11 mouse cellular contexts compared by ENCODE assay signal in genomic region chr6:124719354-124719978, GRCm38 (mm10). TPM values are rescaled to one million over a fixed set of nuclear protein-coding genes. Genes with fewer than 3 reads are reported as not detected.
DNase-seq lines count a peak whose midpoint lies in the region; ATAC-seq and TF ChIP-seq lines count a peak whose summit lies in the region.
"Had no signal": no experiment of that assay in that cellular context is flagged by ENCODE, and none has a peak within 500 bp of the region (broad histone marks: within the 10 kb centered on the region; RNA-seq: fewer than 3 reads in every experiment).

No protein-coding gene starts in this region.

- H3K36me3 ChIP-seq in kidney, embryonic 15.5 days, result peaks cover 33% of the 10 kb centered on the region
- H3K36me3 ChIP-seq in MEL (ENCODE audit: control insufficient read depth in 1 of 2, insufficient read depth in 2 of 2, low read length in 2 of 2), result peaks cover 4 to 14% of the 10 kb centered on the region in 2 experiments
- H3K36me3 ChIP-seq in liver, embryonic 13.5 days, result peaks cover 35% of the 10 kb centered on the region

- TF ChIP-seq CTCF in MEL (IDR thresholded peaks at IDR 0.05 in 2 of 3, conservative IDR thresholded peaks at IDR 0.05 in 1 of 3; ENCODE audit: control insufficient read depth in 1 of 3, insufficient read depth in 1 of 3, low read depth in 2 of 3, low read length in 3 of 3, poor library complexity in 1 of 3, severe bottlenecking in 1 of 3), result peak in 1 of 3 experiments; percentile 18; a peak in 1 of 6 replicates
- TF ChIP-seq CTCF in gastrocnemius, adult 2 months (IDR thresholded peaks at IDR 0.05), result no peak

- no peak for TF ChIP-seq POLR2A in MEL (IDR thresholded peaks at IDR 0.05; ENCODE audit: control insufficient read depth in 1 of 2, insufficient read depth in 1 of 2, low read depth in 1 of 2, low read length in 2 of 2, poor library complexity in 1 of 2)

- H3K4me1 ChIP-seq in kidney, embryonic 15.5 days, result 0 out of 2 replicates have a peak, but pooled peaks cover 11% of the 10 kb centered on the region
- H3K4me1 ChIP-seq in MEL (ENCODE audit: control insufficient read depth in 1 of 2, insufficient read depth in 2 of 2, low read length in 2 of 2), result peaks cover 3 to 17% of the 10 kb centered on the region in 2 experiments; a peak in 3 of 4 replicates
- H3K4me1 ChIP-seq in liver, embryonic 13.5 days (replicated peaks), result peaks cover 63% of the 10 kb centered on the region
- H3K4me1 ChIP-seq: hindbrain, embryonic 15.5 days had no signal

- H3K4me3 ChIP-seq in kidney, embryonic 15.5 days (replicated peaks), result peak overlapping the region; percentile 41
- no peak overlapping the region for H3K4me3 ChIP-seq in MEL (ENCODE audit: control insufficient read depth in 1 of 2, insufficient read depth in 1 of 2, low read depth in 2 of 2, low read length in 2 of 2)
- H3K4me3 ChIP-seq in liver, embryonic 13.5 days (replicated peaks), result 0 out of 2 replicates have a peak overlapping the region, but pooled peaks have one; percentile 16
- no peak overlapping the region for H3K4me3 ChIP-seq in gastrocnemius, adult 2 months
- H3K4me3 ChIP-seq: hindbrain, embryonic 15.5 days had no signal

- WGBS in kidney, embryonic 15.5 days, result 64% methylated on average over 7 of the region's 7 CpGs
- 28% methylated on average over 7 of the region's 7 CpGs for WGBS in liver, embryonic 13.5 days (ENCODE audit: insufficient replicate concordance)

- peak overlapping the region; percentile 70 for H3K27ac ChIP-seq in kidney, embryonic 15.5 days
- peak overlapping the region; percentile 53 for H3K27ac ChIP-seq in MEL (ENCODE audit: control insufficient read depth, low read depth, low read length)
- H3K27ac ChIP-seq in liver, embryonic 13.5 days, result peak overlapping the region; percentile 87
- no peak overlapping the region for H3K27ac ChIP-seq in gastrocnemius, adult 2 months
- H3K27ac ChIP-seq: hindbrain, embryonic 15.5 days; macrophage had no signal

- peak overlapping the region; percentile 45 for H3K9ac ChIP-seq in kidney, embryonic 15.5 days
- H3K9ac ChIP-seq in MEL (ENCODE audit: control insufficient read depth, low read depth, low read length, poor library complexity, severe bottlenecking), result peak overlapping the region; percentile 23
- peak overlapping the region; percentile 63 for H3K9ac ChIP-seq in liver, embryonic 13.5 days
- H3K9ac ChIP-seq: hindbrain, embryonic 15.5 days had no signal

- no peak for DNase-seq in kidney, adult 9 months
- DNase-seq in MEL (ENCODE audit: low read depth, low spot score), result peak; percentile 47
- peak; percentile 57 for DNase-seq in liver, embryonic 13.5 days
- no peak for DNase-seq in gastrocnemius, adult 2 months
- no peak for DNase-seq in left cerebral cortex, postnatal 25 days (ENCODE audit: low spot score in 2 of 2)
- DNase-seq in neural tube, embryonic 10.5 days (ENCODE audit: extremely low spot score, low spot score), result no peak
- DNase-seq: thymus, adult 18-20 months had no signal

- TF ChIP-seq EP300 in MEL (IDR thresholded peaks at IDR 0.05; ENCODE audit: low read depth in 1 of 2, low read length in 2 of 2), result peak; percentile 21 to 77; a peak in 3 of 4 replicates

- intact Hi-C loops in gastrocnemius, adult 2 months (cut with DNase I), result no loop called here
- intact Hi-C loops in left cerebral cortex, postnatal 25 days (cut with DNase I), result no loop called here

- no peaks in the 10 kb centered on the region for H3K9me3 ChIP-seq in kidney, embryonic 15.5 days (replicated peaks)
- no peaks in the 10 kb centered on the region for H3K9me3 ChIP-seq in MEL (replicated peaks; ENCODE audit: insufficient read depth, low read length)
- H3K9me3 ChIP-seq in liver, embryonic 13.5 days (replicated peaks), result no peaks in the 10 kb centered on the region
- H3K9me3 ChIP-seq: hindbrain, embryonic 15.5 days had no signal

- no peak for TF ChIP-seq RAD21 in MEL (IDR thresholded peaks at IDR 0.05; ENCODE audit: low read depth, low read length)

- H3K79me2 ChIP-seq in MEL (ENCODE audit: control insufficient read depth, insufficient read depth, low read length, poor library complexity), result peaks cover 3% of the 10 kb centered on the region

- H3K4me2 ChIP-seq in kidney, embryonic 15.5 days, result peak overlapping the region; percentile 36
- peak overlapping the region; percentile 54 for H3K4me2 ChIP-seq in liver, embryonic 13.5 days
- H3K4me2 ChIP-seq: hindbrain, embryonic 15.5 days had no signal

- no peak for ATAC-seq in kidney, embryonic 15.5 days (replicated peaks; ENCODE audit: low FRiP score)
- ATAC-seq in erythroblast, adult 5-6 weeks (replicated peaks; ENCODE audit: low FRiP score, poor library complexity, severe bottlenecking), result peak; percentile 64
- peak; percentile 93 for ATAC-seq in liver, embryonic 13.5 days (ENCODE audit: low read depth)

- no peaks in the 10 kb centered on the region for H3K27me3 ChIP-seq in kidney, embryonic 15.5 days
- H3K27me3 ChIP-seq in MEL (ENCODE audit: control insufficient read depth in 1 of 2, insufficient read depth in 2 of 2, low read length in 2 of 2), result no peaks in the 10 kb centered on the region
- H3K27me3 ChIP-seq in liver, embryonic 13.5 days, result no peaks in the 10 kb centered on the region
- H3K27me3 ChIP-seq: hindbrain, embryonic 15.5 days had no signal

TF ChIP-seq in MEL, 35 proteins besides CTCF, POLR2A, EP300 and RAD21 (continues in another document):
- TF ChIP-seq GABPA (IDR thresholded peaks at IDR 0.05; ENCODE audit: low read depth, low read length) (no peak), ETS1 (IDR thresholded peaks at IDR 0.05; ENCODE audit: low read depth, low read length) (peak; percentile 63; the same call in 1 of the 2 replicates), SMC3 (IDR thresholded peaks at IDR 0.05; ENCODE audit: low read depth, low read length) (no peak), ZNF384 (IDR thresholded peaks at IDR 0.05; ENCODE audit: low read depth, low read length) (no peak), ZC3H11A (IDR thresholded peaks at IDR 0.05; ENCODE audit: low read depth, low read length) (no peak), ELF1 (IDR thresholded peaks at IDR 0.05; ENCODE audit: low read depth, low read length) (no peak)

RNA-seq across cellular contexts. Expression of gene Phb2, which starts 7.3 kb away (rescaled TPM):
- 401 and 402 TPM in 2 replicates for polyA plus RNA-seq in kidney, embryonic 15.5 days (2015; fragmentation: Nextera tagmentation; extraction: Ambion mirVana)
- 623 and 706 TPM in 2 replicates for total RNA-seq in MEL (2012; rRNA removed)
- polyA plus RNA-seq in MEL (2012; ENCODE audit: insufficient read depth in 1 of 2, insufficient read length in 2 of 2, low read depth in 1 of 2, low replicate concordance in 2 of 2, missing spikeins in 1 of 2), result 100 to 1,000 TPM; 309 to 815 TPM
- total RNA-seq in erythroblast, adult 5-6 weeks (2015; ENCODE audit: low replicate concordance), result 44.2 and 79.4 TPM in 2 replicates
- 70.3 and 70.7 TPM in 2 replicates for total RNA-seq in erythroblast, adult 5-6 weeks (2017; ENCODE audit: low replicate concordance)
- polyA plus RNA-seq in liver, embryonic 13.5 days (2015; fragmentation: Nextera tagmentation; extraction: Ambion mirVana), result 356 and 373 TPM in 2 replicates
- total RNA-seq in gastrocnemius, adult 2 months (2021), result 100 to 1,000 TPM; 142 to 184 TPM
- total RNA-seq in left cerebral cortex, postnatal 25 days (2021), result 100 to 1,000 TPM; 112 to 120 TPM

RNA-seq across cellular contexts. Expression of gene Emg1, which starts 7.5 kb away (rescaled TPM):
- 206 and 224 TPM in 2 replicates for polyA plus RNA-seq in kidney, embryonic 15.5 days (2015; fragmentation: Nextera tagmentation; extraction: Ambion mirVana)
- total RNA-seq in MEL (2012; rRNA removed), result 378 and 391 TPM in 2 replicates
- 100 to 1,000 TPM in 1 of 2 experiments, not detected in 1; 346 TPM for polyA plus RNA-seq in MEL (2012; ENCODE audit: insufficient read depth in 1 of 2, insufficient read length in 2 of 2, low read depth in 1 of 2, low replicate concordance in 2 of 2, missing spikeins in 1 of 2)
- 65.1 and 66.0 TPM in 2 replicates for total RNA-seq in erythroblast, adult 5-6 weeks (2015; ENCODE audit: low replicate concordance)
- total RNA-seq in erythroblast, adult 5-6 weeks (2017; ENCODE audit: low replicate concordance), result 35.8 and 37.2 TPM in 2 replicates
- 189 and 198 TPM in 2 replicates for polyA plus RNA-seq in liver, embryonic 13.5 days (2015; fragmentation: Nextera tagmentation; extraction: Ambion mirVana)
- 10 to 100 TPM; 57.7 to 71.8 TPM for total RNA-seq in gastrocnemius, adult 2 months (2021)
- total RNA-seq in left cerebral cortex, postnatal 25 days (2021), result 10 to 100 TPM; 42.9 to 48.8 TPM

RNA-seq across cellular contexts. Expression of gene Ptpn6, which starts 19.0 kb away (rescaled TPM):
- polyA plus RNA-seq in kidney, embryonic 15.5 days (2015; fragmentation: Nextera tagmentation; extraction: Ambion mirVana), result 12.5 and 13.3 TPM in 2 replicates
- 74.1 and 91.9 TPM in 2 replicates for total RNA-seq in MEL (2012; rRNA removed)
- 100 to 1,000 TPM in 1 of 2 experiments, not detected in 1; 184 TPM for polyA plus RNA-seq in MEL (2012; ENCODE audit: insufficient read depth in 1 of 2, insufficient read length in 2 of 2, low read depth in 1 of 2, low replicate concordance in 2 of 2, missing spikeins in 1 of 2)
- 57.8 and 60.2 TPM in 2 replicates for total RNA-seq in erythroblast, adult 5-6 weeks (2015; ENCODE audit: low replicate concordance)
- total RNA-seq in erythroblast, adult 5-6 weeks (2017; ENCODE audit: low replicate concordance), result 142 and 156 TPM in 2 replicates
- 28.7 and 29.5 TPM in 2 replicates for polyA plus RNA-seq in liver, embryonic 13.5 days (2015; fragmentation: Nextera tagmentation; extraction: Ambion mirVana)
- under 1 TPM; 0.61 to 0.87 TPM for total RNA-seq in gastrocnemius, adult 2 months (2021)
- total RNA-seq in left cerebral cortex, postnatal 25 days (2021), result 1 to 10 TPM; 3.1 to 4.5 TPM

RNA-seq across cellular contexts. Expression of gene Grcc10, which starts 21.7 kb away (rescaled TPM):
- polyA plus RNA-seq in kidney, embryonic 15.5 days (2015; fragmentation: Nextera tagmentation; extraction: Ambion mirVana), result 516 and 519 TPM in 2 replicates
- 41.9 and 57.4 TPM in 2 replicates for total RNA-seq in MEL (2012; rRNA removed)
- 10 to 100 TPM in 1 of 2 experiments, not detected in 1; 62.9 TPM for polyA plus RNA-seq in MEL (2012; ENCODE audit: insufficient read depth in 1 of 2, insufficient read length in 2 of 2, low read depth in 1 of 2, low replicate concordance in 2 of 2, missing spikeins in 1 of 2)
- 33.6 and 64.9 TPM in 2 replicates for total RNA-seq in erythroblast, adult 5-6 weeks (2015; ENCODE audit: low replicate concordance)
- 7.5 and 16.9 TPM in 2 replicates for total RNA-seq in erythroblast, adult 5-6 weeks (2017; ENCODE audit: low replicate concordance)
- polyA plus RNA-seq in liver, embryonic 13.5 days (2015; fragmentation: Nextera tagmentation; extraction: Ambion mirVana), result 77.7 and 80.2 TPM in 2 replicates
- total RNA-seq in gastrocnemius, adult 2 months (2021), result 100 to 1,000 TPM; 145 to 182 TPM
- 100 to 1,000 TPM; 315 to 349 TPM for total RNA-seq in left cerebral cortex, postnatal 25 days (2021)

RNA-seq across cellular contexts. Expression of gene Gm45234, which starts 36.4 kb away (rescaled TPM):
- polyA plus RNA-seq in kidney, embryonic 15.5 days (2015; fragmentation: Nextera tagmentation; extraction: Ambion mirVana), result not detected in 2 replicates
- not detected in 2 replicates for total RNA-seq in MEL (2012; rRNA removed)
- polyA plus RNA-seq in MEL (2012; ENCODE audit: insufficient read depth in 1 of 2, insufficient read length in 2 of 2, low read depth in 1 of 2, low replicate concordance in 2 of 2, missing spikeins in 1 of 2), result under 1 TPM in 1 of 2 experiments, not detected in 1; 0.15 TPM
- total RNA-seq in erythroblast, adult 5-6 weeks (2015; ENCODE audit: low replicate concordance), result not detected in 2 replicates
- 0.56 TPM in 1 of 2 replicates, not detected in the other for total RNA-seq in erythroblast, adult 5-6 weeks (2017; ENCODE audit: low replicate concordance)
- not detected in 2 replicates for polyA plus RNA-seq in liver, embryonic 13.5 days (2015; fragmentation: Nextera tagmentation; extraction: Ambion mirVana)
- total RNA-seq in gastrocnemius, adult 2 months (2021), result not detected
- not detected for total RNA-seq in left cerebral cortex, postnatal 25 days (2021)
- polyA plus RNA-seq: hindbrain, embryonic 15.5 days; macrophage had no signal

Comparison
In these comparisons a context has a peak if more than half of its experiments do, and no peak if none do; other contexts are left out.
1. H3K4me3 ChIP-seq: peak in kidney, embryonic 15.5 days (single experiment) and liver, embryonic 13.5 days (single experiment); none in MEL (0 of 2) and gastrocnemius, adult 2 months (single experiment).
2. DNase-seq: peak in MEL (single experiment) and liver, embryonic 13.5 days (single experiment); none in kidney, adult 9 months (single experiment), gastrocnemius, adult 2 months (single experiment), left cerebral cortex, postnatal 25 days (0 of 2) and neural tube, embryonic 10.5 days (single experiment).
3. RNA of gene Ptpn6, which starts 19.0 kb away (total RNA-seq): 57.8 to 156 TPM in erythroblast, adult 5-6 weeks and 74.1 to 91.9 TPM in MEL; 3.1 to 4.5 TPM in left cerebral cortex, postnatal 25 days and 0.61 to 0.87 TPM in gastrocnemius, adult 2 months; every median in the first group is over 10 times any median in the second.
4. Peak in every context shown above with its lines, with median percentiles within 50 percentile points of each other: H3K9ac ChIP-seq.